Mouse (Mus musculus): Measurements from ENCODE around the gene Rchy1. TPM values are rescaled to one million over a fixed set of nuclear protein-coding genes. Genes with fewer than 3 reads are reported as not detected.

Rchy1 gene
- polyA plus RNA-seq, 1 experiment = 22.6 TPM

DNA sequence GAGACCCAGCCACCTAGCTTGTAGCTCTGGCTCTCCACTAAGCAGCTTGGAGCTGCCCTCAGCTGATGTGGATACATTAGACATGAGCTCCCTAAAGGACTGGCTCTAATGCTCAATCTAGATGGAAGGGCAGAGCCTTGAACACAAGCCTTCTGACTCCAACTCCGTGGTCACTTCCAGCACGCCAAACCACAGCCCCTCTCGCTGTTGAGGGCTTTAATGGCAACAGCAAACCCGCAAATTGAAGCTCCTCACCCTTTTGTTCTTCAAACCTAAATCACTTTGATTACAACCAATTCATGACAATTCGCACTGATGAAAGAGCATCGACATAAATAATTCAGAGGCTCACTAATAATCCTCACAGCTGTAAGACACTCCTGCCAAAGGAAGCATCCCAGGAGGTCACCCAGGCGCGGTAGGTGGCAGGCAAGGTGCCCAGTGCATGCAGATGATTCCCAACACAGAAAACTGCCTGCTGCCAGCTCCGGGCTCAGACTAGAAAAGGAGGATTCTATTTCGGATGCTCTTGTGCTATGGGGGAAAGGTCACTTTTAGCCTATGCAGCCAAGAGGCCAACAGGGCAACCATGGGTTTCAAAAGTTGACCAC, 53.8 kb downstream of the Rchy1 start:
- no peak overlapping the region for H3ac ChIP-seq (ENCODE audit: control insufficient read depth, insufficient read length, low read depth)
- TF ChIP-seq CTCF (IDR thresholded peaks at IDR 0.05; ENCODE audit: control insufficient read depth, insufficient read depth, insufficient read length) = no peak
- TF ChIP-seq FOSL1 (IDR thresholded peaks at IDR 0.05; ENCODE audit: insufficient read depth, low read length, poor library complexity, severe bottlenecking) = no peak
- TF ChIP-seq MAX (IDR thresholded peaks at IDR 0.05) = no peak
- no peak for TF ChIP-seq MYOG (IDR thresholded peaks at IDR 0.05; ENCODE audit: control insufficient read depth, extremely low read depth, insufficient read length)
- TF ChIP-seq MYOD1 (IDR thresholded peaks at IDR 0.05; ENCODE audit: control insufficient read depth, insufficient read length, low read depth) = no peak
- TF ChIP-seq CEBPB (IDR thresholded peaks at IDR 0.05; ENCODE audit: low read depth) = no peak
- TF ChIP-seq USF1 (IDR thresholded peaks at IDR 0.05; ENCODE audit: low read depth) = no peak
- no peaks in the 10 kb centered on the region for H3K79me3 ChIP-seq (ENCODE audit: low read depth)
- H3K4me3 ChIP-seq (ENCODE audit: insufficient read depth, poor library complexity, severe bottlenecking) = no peak overlapping the region
- no peaks in the 10 kb centered on the region for H3K36me3 ChIP-seq (ENCODE audit: control insufficient read depth, insufficient read depth)
- H3K27me3 ChIP-seq (ENCODE audit: control insufficient read depth, insufficient read depth, insufficient read length) = no peaks in the 10 kb centered on the region
- no peaks in the 10 kb centered on the region for H3K79me2 ChIP-seq (ENCODE audit: control insufficient read depth, insufficient read depth)

Other genes with a start within 250 kb of the Rchy1 start
- gene Odaph, start 24.4 kb upstream of the Rchy1 start, polyA plus RNA-seq (2012; fragmentation: generic; extraction: Trizol) = not detected
- 0.83 TPM for gene Cdkl2, start 80.8 kb upstream of the Rchy1 start, polyA plus RNA-seq (2012; fragmentation: generic; extraction: Trizol)
- 39.1 TPM for gene G3bp2, start 120.7 kb upstream of the Rchy1 start, polyA plus RNA-seq (2012; fragmentation: generic; extraction: Trizol)
- gene Uso1, start 174.9 kb upstream of the Rchy1 start, polyA plus RNA-seq (2012; fragmentation: generic; extraction: Trizol) = 27.3 TPM

Data from C2C12 (cell line).